Mouse (Mus musculus) midbrain, embryonic 16.5 days (tissue): ENCODE measurements around the gene Erc2. TPM values are rescaled to one million over a fixed set of nuclear protein-coding genes. Genes with fewer than 3 reads are reported as not detected.

Experiments
- ATAC-seq: fragments of 200-750 bp; cut with Nextera tagmentation; 2 replicates; pipeline ENCODE4 v1.8.0; 2017; ENCODE audit warnings: moderate TSS enrichment
- H3K27ac ChIP-seq: fragments of 300-500 bp; sonication (generic); 2 replicates; pipeline ENCODE4 v1.5.1; 2014; ENCODE audit warnings: mild to moderate bottlenecking, low read length, mixed read lengths
- H3K27me3 ChIP-seq: fragments of 300-500 bp; sonication (generic); 2 replicates; pipeline ENCODE4 v1.6.1; 2014; ENCODE audit warnings: low read depth, low read length, mixed read lengths; ENCODE audit not compliant: control insufficient read depth, insufficient read depth
- H3K36me3 ChIP-seq: fragments of 300-500 bp; sonication (generic); 2 replicates; pipeline ENCODE4 v1.6.1; 2014; ENCODE audit warnings: mild to moderate bottlenecking, low read length, moderate library complexity, mixed read lengths; ENCODE audit not compliant: control insufficient read depth, insufficient read depth
- H3K4me1 ChIP-seq: fragments of 300-500 bp; sonication (generic); 2 replicates; pipeline ENCODE4 v1.6.1; 2014; ENCODE audit warnings: mild to moderate bottlenecking, low read length, mixed read lengths; ENCODE audit not compliant: control insufficient read depth, insufficient read depth
- H3K4me2 ChIP-seq: fragments of 300-500 bp; sonication (generic); 2 replicates; pipeline ENCODE4 v1.6.1; 2014; ENCODE audit warnings: mild to moderate bottlenecking, low read length, mixed read lengths
- H3K4me3 ChIP-seq: fragments of 300-500 bp; sonication (generic); 2 replicates; pipeline ENCODE4 v1.5.1; 2014; ENCODE audit warnings: low read depth, mild to moderate bottlenecking, low read length, moderate library complexity, mixed read lengths
- H3K9ac ChIP-seq: fragments of 300-500 bp; sonication (generic); 2 replicates; pipeline ENCODE4 v1.6.1; 2014; ENCODE audit warnings: low read depth, low read length, mixed read lengths
- H3K9me3 ChIP-seq: fragments of 300-500 bp; sonication (generic); replicated peaks from 2 replicates; pipeline ENCODE4 v1.6.1; 2014; ENCODE audit warnings: mild to moderate bottlenecking, low read length, mixed read lengths; ENCODE audit not compliant: control insufficient read depth, poor library complexity, severe bottlenecking
- WGBS: fragments of 180-500 bp; shearing (Covaris S2); extraction: QIAGEN DNeasy Blood & Tissue Kit; methylation state at CpG from one replicate; pipeline ENCODE4 v1.1.7; 2014; 5-methylcytosine and 5-hydroxymethylcytosine counted together
- polyA plus RNA-seq: library from polyadenylated mRNA; unstranded; fragments of >200 nt; fragmentation: Nextera tagmentation; extraction: Ambion mirVana; gene quantifications from 2 replicates; pipeline ENCODE4 v1.2.1, GENCODE M21; 2015

Gene Erc2
- polyA plus RNA-seq, 1 experiment from 2014 or later: 94.2 TPM

- WGBS: 92% methylated on average over 1 of the region's 1 CpGs
- no peaks in the 10 kb centered on the region for H3K36me3 ChIP-seq
- H3K9me3 ChIP-seq: no peaks in the 10 kb centered on the region
- H3K4me3 ChIP-seq: no peak overlapping the region
- H3K27me3 ChIP-seq: no peaks in the 10 kb centered on the region
- H3K9ac ChIP-seq: no peak overlapping the region
- no peak overlapping the region for H3K27ac ChIP-seq
- H3K4me2 ChIP-seq: no peak overlapping the region
- no peak for ATAC-seq
- H3K4me1 ChIP-seq: no peaks in the 10 kb centered on the region
Observed at GRCm38 (mm10) chr14:27933533-27933932, 311.3 kb downstream of the Erc2 start.

DNA sequence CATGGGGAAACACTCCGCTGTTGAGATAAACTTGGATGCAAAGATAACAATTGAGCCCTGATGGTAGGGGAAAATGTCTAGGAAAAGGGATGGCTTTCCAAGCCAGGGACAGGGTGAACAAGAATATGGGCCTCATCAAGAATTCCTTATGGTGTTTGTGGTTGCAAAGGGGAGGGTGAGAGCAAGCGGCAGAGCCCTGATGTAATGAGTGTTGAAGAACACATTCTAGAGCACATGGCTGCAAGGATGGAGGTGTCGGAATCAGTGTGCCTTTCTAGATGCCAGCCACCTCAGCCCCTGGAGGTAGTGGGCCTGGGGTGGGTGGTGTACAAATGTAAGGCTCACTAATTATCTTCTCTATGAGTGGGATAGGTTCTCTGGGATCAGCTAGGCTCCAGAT is 313.5 kb downstream of the Erc2 start:
- Histone ChIP-seq H3K4me1 (no peaks in the 10 kb centered on the region), H3K27ac (no peak overlapping the region), H3K27me3 (no peaks in the 10 kb centered on the region), H3K4me2 (no peak overlapping the region), H3K9ac (no peak overlapping the region), H3K4me3 (no peak overlapping the region), H3K9me3 (no peaks in the 10 kb centered on the region), H3K36me3 (no peaks in the 10 kb centered on the region)
- WGBS: 97% methylated on average over 3 of the region's 3 CpGs
- ATAC-seq: no peak

DNA sequence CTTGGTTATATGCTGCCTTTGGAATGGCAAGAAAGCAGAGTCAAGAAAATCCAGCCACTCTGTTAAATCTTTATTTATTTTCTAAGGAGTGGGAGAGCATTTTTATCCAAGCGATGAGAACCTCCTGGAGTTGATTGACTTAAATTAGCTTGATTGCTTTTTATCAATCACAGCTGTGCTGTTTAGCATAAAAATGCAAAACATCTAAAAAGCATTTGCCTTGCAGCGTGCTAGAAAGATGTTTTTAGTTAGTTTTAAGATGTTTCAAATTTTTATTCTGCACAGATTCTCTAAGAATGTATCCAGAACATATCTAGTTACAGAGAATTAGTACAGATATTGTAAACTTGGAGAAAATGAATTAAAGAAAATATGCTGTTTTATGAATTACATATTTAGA is 315.7 kb downstream of the Erc2 start:
- no peak overlapping the region for H3K9ac ChIP-seq
- H3K27me3 ChIP-seq: no peaks in the 10 kb centered on the region
- no peak overlapping the region for H3K4me3 ChIP-seq
- WGBS: 69% methylated on average over 2 of the region's 2 CpGs
- H3K4me1 ChIP-seq: no peaks in the 10 kb centered on the region
- H3K9me3 ChIP-seq: no peaks in the 10 kb centered on the region
- H3K36me3 ChIP-seq: no peaks in the 10 kb centered on the region
- H3K4me2 ChIP-seq: no peak overlapping the region
- ATAC-seq: no peak
- no peak overlapping the region for H3K27ac ChIP-seq

- no peak overlapping the region for H3K4me3 ChIP-seq
- H3K4me1 ChIP-seq: no peaks in the 10 kb centered on the region
- no peak for ATAC-seq
- H3K27me3 ChIP-seq: no peaks in the 10 kb centered on the region
- H3K4me2 ChIP-seq: no peak overlapping the region
- no peaks in the 10 kb centered on the region for H3K36me3 ChIP-seq
- no peak overlapping the region for H3K9ac ChIP-seq
- H3K27ac ChIP-seq: no peak overlapping the region
- H3K9me3 ChIP-seq: no peaks in the 10 kb centered on the region
- WGBS: 25% methylated on average over 1 of the region's 1 CpGs
Observed at GRCm38 (mm10) chr14:27945276-27945675, 323.0 kb downstream of the Erc2 start.

GRCm38 (mm10) chr14:27946211-27946610 is 324.0 kb downstream of the Erc2 start:
- Histone ChIP-seq H3K36me3 (no peaks in the 10 kb centered on the region), H3K9ac (no peak overlapping the region), H3K4me3 (no peak overlapping the region), H3K9me3 (no peaks in the 10 kb centered on the region), H3K27ac (no peak overlapping the region), H3K27me3 (no peaks in the 10 kb centered on the region), H3K4me2 (no peak overlapping the region), H3K4me1 (no peaks in the 10 kb centered on the region)
- WGBS: 81% methylated on average over 5 of the region's 5 CpGs
- no peak for ATAC-seq

GRCm38 (mm10) chr14:27948391-27948790 is 326.2 kb downstream of the Erc2 start:
- WGBS: 75% methylated on average over 8 of the region's 8 CpGs
- H3K4me3 ChIP-seq: no peak overlapping the region
- no peaks in the 10 kb centered on the region; the same call in 1 of the 2 replicates for H3K4me1 ChIP-seq
- H3K9ac ChIP-seq: no peak overlapping the region
- H3K27me3 ChIP-seq: no peaks in the 10 kb centered on the region
- H3K27ac ChIP-seq: no peak overlapping the region
- H3K4me2 ChIP-seq: no peak overlapping the region
- H3K36me3 ChIP-seq: no peaks in the 10 kb centered on the region
- ATAC-seq: no peak
- H3K9me3 ChIP-seq: no peaks in the 10 kb centered on the region

DNA sequence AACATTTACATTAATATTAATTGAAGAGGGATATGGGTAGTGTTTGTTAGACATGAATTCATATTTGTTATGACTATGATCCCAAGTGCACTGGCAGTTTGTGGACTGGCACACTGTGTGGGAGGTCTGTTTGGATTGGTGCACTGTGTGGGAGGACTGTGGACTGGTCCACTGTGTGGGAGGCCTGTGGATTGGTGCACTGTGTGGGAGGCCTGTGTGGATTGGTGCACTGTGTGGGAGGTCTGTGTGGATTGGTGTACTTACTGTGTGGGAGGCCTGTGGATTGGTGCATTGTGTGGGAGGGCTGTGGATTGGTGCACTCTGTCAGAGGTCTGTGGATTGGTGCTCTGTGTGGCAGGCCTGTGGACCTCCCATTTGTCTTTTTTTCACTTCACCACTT is 331.6 kb downstream of the Erc2 start:
- ATAC-seq: no peak
- H3K9ac ChIP-seq: no peak overlapping the region
- H3K27me3 ChIP-seq: no peaks in the 10 kb centered on the region
- no peak overlapping the region for H3K4me3 ChIP-seq
- no peak overlapping the region for H3K27ac ChIP-seq
- H3K4me2 ChIP-seq: no peak overlapping the region
- no peaks in the 10 kb centered on the region; the same call in none of the 2 replicates for H3K4me1 ChIP-seq
- H3K9me3 ChIP-seq: no peaks in the 10 kb centered on the region
- H3K36me3 ChIP-seq: no peaks in the 10 kb centered on the region

- ATAC-seq: no peak
- Histone ChIP-seq H3K27me3 (no peaks in the 10 kb centered on the region), H3K9ac (no peak overlapping the region), H3K4me3 (no peak overlapping the region), H3K9me3 (no peaks in the 10 kb centered on the region), H3K4me2 (no peak overlapping the region), H3K36me3 (no peaks in the 10 kb centered on the region), H3K4me1 (no peaks in the 10 kb centered on the region; the same call in none of the 2 replicates), H3K27ac (no peak overlapping the region)
- 46% methylated on average over 2 of the region's 2 CpGs for WGBS
Observed at GRCm38 (mm10) chr14:27956801-27957200, 334.6 kb downstream of the Erc2 start.

GRCm38 (mm10) chr14:27973701-27974100 is 351.5 kb downstream of the Erc2 start:
- no peaks in the 10 kb centered on the region for H3K4me1 ChIP-seq
- H3K27ac ChIP-seq: no peak overlapping the region
- H3K4me3 ChIP-seq: no peak overlapping the region
- H3K27me3 ChIP-seq: no peaks in the 10 kb centered on the region
- no peak overlapping the region for H3K4me2 ChIP-seq
- no peaks in the 10 kb centered on the region for H3K9me3 ChIP-seq
- H3K9ac ChIP-seq: no peak overlapping the region
- WGBS: 90% methylated on average over 6 of the region's 6 CpGs
- no peak for ATAC-seq
- no peaks in the 10 kb centered on the region for H3K36me3 ChIP-seq

DNA sequence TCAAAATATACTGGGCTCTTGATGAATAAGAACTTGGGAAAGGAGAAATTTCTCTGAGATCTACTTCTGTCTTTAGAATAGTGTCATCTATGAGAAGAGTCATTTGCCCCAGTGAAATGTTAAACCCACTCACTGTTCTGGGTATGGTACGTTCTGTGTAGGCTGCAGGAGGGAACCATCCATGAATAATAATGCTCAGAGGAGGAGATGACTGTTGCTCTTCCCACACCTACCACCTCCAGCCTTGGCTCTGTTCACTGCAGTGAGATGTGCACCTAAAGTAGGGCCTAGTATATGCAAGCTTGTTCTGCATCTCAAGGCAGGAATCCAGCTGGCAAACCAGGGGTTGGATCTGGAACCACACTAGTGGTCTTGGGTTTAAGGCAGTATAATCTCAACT is 353.4 kb downstream of the Erc2 start:
- 79% methylated on average over 1 of the region's 1 CpGs for WGBS
- H3K9ac ChIP-seq: no peak overlapping the region
- H3K27me3 ChIP-seq: no peaks in the 10 kb centered on the region
- ATAC-seq: no peak
- H3K36me3 ChIP-seq: no peaks in the 10 kb centered on the region
- no peak overlapping the region for H3K27ac ChIP-seq
- H3K4me1 ChIP-seq: no peaks in the 10 kb centered on the region
- no peak overlapping the region for H3K4me2 ChIP-seq
- no peak overlapping the region for H3K4me3 ChIP-seq
- H3K9me3 ChIP-seq: no peaks in the 10 kb centered on the region
